Mouse (Mus musculus) gastrocnemius, postnatal 4 days (tissue): ENCODE data around the gene Pgf. TPM values are rescaled to one million over a fixed set of nuclear protein-coding genes. Genes with fewer than 3 reads are reported as not detected.

Experiments
- DNase-seq, 2 experiments: peaks; one replicate each; pipeline ENCODE4 v3.0.0; 2021 to 2022; ENCODE audit warnings: low spot score in 2 of 2, mixed read lengths in 2 of 2
- total RNA-seq, 2 experiments: library from RNA; stranded (reverse); gene quantifications; 2 replicates each; pipeline ENCODE4 v1.2.3; 2021

Pgf gene
- total RNA-seq, 2 experiments from 2014 or later = 5.6 to 6.4 TPM

- DNase-seq = no peak
These were observed 50.5 kb downstream of the Pgf start for GRCm38 (mm10) chr12:85126986-85127603.

DNA sequence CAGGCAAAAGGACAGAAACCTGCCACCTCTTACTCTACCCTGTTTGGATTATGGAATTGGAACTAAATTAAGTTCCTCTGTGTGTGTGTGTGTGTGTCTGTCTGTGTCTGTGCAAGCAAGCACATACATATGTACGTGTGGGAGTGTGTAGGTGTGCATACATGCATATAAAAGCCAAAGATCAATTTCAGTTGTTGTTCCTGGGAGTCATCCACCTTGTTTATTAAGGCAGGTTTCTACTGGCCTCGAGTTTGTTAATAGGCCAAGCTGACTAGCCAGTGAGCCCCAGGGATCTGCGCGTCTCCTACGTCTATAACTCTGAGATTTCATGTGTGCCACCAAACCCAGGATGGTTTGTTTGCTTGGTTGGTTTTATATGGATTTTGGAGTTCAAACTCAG is 52.8 kb downstream of the Pgf start:
- no peak for DNase-seq

DNA sequence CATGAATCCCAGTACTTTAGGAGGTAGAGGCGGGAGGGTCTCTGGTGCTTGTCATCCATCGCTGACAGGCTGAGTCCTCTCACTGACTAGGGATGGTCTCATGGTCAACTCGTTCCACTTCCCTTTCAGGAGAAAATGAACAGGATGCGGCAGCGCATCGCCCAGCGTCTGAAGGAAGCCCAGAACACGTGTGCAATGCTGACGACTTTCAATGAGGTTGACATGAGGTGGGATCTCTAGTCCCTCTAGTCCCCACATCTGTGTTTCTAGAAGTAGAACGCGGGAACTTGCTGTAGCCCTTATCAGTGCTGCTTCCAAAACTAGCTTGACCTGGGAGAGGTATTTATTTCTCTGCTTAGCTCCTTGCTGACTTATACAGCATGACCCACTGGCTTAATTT is 53.9 kb downstream of the Pgf start:
- no peak for DNase-seq

GRCm38 (mm10) chr12:85123108-85123530 is 54.5 kb downstream of the Pgf start:
- DNase-seq = no peak

GRCm38 (mm10) chr12:85121806-85122459 is 55.7 kb downstream of the Pgf start:
- no peak for DNase-seq

Other genes with a start within 250 kb of the Pgf start
- 10 to 100 TPM; 41.5 to 51.8 TPM for gene Fcf1, start 206.9 kb downstream of the Pgf start, total RNA-seq
- gene Arel1, start 206.9 kb downstream of the Pgf start, total RNA-seq = 10 to 100 TPM; 19.4 to 20.6 TPM
- 10 to 100 TPM; 38.7 to 46.6 TPM for gene Ylpm1, start 181.5 kb downstream of the Pgf start, total RNA-seq
- gene Prox2, start 67.0 kb downstream of the Pgf start, total RNA-seq = 1 to 10 TPM; 3.2 to 4.7 TPM
- 100 to 1,000 TPM; 248 to 258 TPM for gene Dlst, start 67.0 kb downstream of the Pgf start, total RNA-seq
- gene Rps6kl1, start 26.5 kb downstream of the Pgf start, total RNA-seq = under 1 TPM; 0.47 to 0.49 TPM
- gene Eif2b2, start 41.7 kb upstream of the Pgf start, total RNA-seq = 10 to 100 TPM; 80.6 to 95.1 TPM
- gene Mlh3, start 92.8 kb upstream of the Pgf start, total RNA-seq = 10 to 100 TPM; 10.6 to 11.5 TPM
- 10 to 100 TPM; 15.7 to 18.0 TPM for gene Acyp1, start 110.6 kb upstream of the Pgf start, total RNA-seq
- 1 to 10 TPM in 1 of 2 experiments, under 1 TPM in 1; 0.73 to 1.4 TPM for gene Zc2hc1c, start 110.8 kb upstream of the Pgf start, total RNA-seq
- gene Nek9, start 161.6 kb upstream of the Pgf start, total RNA-seq = 10 to 100 TPM; 59.6 to 60.9 TPM
- gene Tmed10, start 197.1 kb upstream of the Pgf start, total RNA-seq = 100 to 1,000 TPM; 190 to 191 TPM